Mouse (Mus musculus) testis, adult 2 months (tissue): ENCODE measurements at regions not wholly inside any gene's neighbourhood (a gene's known extent, or its start where the extent isn't known, plus 50 kb on each side); places are given as distances from the start of the nearest gene placed in this dataset.

Source experiments
- CTCF ChIP-seq: fragments of 200-500 bp; IDR thresholded peaks from 2 replicates; pipeline ENCODE4 v1.5.1; 2012; ENCODE audit warnings: low read depth, mild to moderate bottlenecking, inconsistent platforms, low read length, moderate library complexity; ENCODE audit not compliant: control insufficient read depth, insufficient read depth, insufficient replicate concordance
- POLR2A ChIP-seq: fragments of 200-500 bp; IDR thresholded peaks from 2 replicates; pipeline ENCODE4 v1.6.1; 2012; ENCODE audit warnings: low read depth, mild to moderate bottlenecking, inconsistent platforms, low read length, moderate library complexity; ENCODE audit not compliant: control insufficient read depth

- TF ChIP-seq CTCF (no peak), POLR2A (no peak)
These were observed 261.8 kb downstream of the Tle3 start for GRCm38 (mm10) chr9:61633936-61634335.
